Mouse (Mus musculus): ENCODE data around the gene Tardbp.
A peak's percentile ranks its signal among the peaks of the same experiment; 100 is the strongest.

Gene Tardbp

DNA sequence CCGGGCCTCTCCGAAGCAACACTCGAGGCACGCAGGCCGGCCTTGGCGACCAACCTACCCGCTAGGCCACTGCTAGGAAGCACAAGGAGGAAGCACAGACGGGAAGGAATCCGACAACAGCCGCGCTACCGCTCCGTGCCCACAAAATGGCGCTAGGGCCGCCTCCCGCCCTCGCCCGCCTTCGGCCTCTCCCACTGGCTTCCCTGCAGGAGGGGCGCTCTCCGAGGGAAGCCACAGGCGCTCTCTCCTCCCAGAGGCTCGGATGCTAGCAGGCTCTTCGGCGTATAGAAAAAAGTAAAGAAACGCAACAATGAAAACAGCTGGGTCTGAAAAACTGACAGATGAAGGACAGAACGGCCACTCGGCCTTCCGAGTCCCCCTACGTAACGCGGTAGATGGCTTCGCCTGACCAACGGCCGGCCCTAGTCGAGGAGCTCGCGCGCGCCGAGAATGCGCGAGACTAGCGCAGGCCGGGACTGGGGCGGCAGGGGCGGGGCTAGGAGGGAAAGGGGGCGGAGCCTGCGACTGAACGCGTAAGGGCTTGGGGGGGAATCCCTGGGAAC lies at the start of gene Tardbp:
Gene Tardbp (minus strand): TSS at position 397 of the 563 bp plus-strand sequence.
- peak; percentile 98 for DNase-seq

GRCm38 (mm10) chr4:148676188-148676960 lies 49.6 kb upstream of the Tardbp start:
- DNase-seq, result no peak

- DNase-seq, result peak; percentile 52 to 56
Observed at GRCm38 (mm10) chr4:148675043-148675442, 48.2 kb upstream of the Tardbp start.

- no peak for DNase-seq
Observed at GRCm38 (mm10) chr4:148671230-148671947, 44.6 kb upstream of the Tardbp start.

DNA sequence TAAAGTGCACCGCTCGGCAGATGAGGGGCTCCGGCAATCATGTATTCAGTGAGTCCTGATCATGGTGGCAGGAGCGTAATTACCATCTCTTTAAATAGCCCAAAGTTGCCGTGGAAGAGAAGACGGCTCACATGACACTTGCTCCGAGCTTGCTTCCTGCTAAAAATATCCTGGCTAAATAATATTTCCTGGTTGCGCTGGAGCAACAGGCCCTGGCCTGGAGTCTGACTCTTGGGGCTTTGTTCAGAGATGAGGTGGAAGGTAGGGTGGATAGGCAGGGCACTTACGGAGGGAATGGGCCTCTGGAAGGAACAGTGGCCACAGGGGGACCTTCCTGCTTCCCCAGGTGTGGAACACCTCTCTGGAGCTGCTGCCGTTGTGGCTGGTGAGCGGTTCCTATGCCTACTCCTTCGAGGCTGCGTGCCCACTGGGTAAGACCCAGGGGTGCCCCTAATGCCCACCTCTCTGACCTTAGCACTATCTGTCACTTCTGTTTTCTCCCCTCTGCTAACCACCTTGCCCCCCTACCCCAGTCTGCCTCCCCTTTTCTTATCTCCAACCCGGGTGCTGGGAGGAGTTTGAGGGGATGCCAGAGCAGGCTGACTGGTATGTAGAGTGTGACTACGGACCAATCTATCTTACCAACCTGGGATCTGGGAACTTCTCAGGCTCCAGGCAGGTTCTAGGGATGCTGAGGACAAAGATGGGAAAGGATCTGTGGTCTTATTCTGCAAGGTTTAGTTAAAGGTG lies 40.4 kb upstream of the Tardbp start:
- no peak for DNase-seq

DNA sequence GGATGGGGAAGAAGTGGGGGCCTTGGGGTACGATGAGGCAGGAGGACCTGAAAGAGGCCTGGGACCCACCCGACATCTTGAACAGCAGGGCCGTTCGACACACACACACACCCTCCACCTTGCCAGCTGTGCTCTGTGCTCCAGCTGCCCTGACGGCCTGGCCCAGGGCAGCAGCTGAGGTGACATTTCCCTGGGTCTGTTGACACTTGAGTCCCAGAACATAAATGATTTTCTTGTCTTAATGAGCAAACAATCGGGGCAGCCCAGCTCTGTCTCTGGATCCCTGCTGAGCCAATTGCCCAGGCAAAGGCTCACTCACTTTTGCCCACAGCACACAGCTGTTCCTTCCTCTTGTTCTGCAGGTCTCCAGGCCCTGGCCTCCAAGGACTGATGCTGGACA lies 37.2 kb upstream of the Tardbp start:
- no peak for DNase-seq

DNA sequence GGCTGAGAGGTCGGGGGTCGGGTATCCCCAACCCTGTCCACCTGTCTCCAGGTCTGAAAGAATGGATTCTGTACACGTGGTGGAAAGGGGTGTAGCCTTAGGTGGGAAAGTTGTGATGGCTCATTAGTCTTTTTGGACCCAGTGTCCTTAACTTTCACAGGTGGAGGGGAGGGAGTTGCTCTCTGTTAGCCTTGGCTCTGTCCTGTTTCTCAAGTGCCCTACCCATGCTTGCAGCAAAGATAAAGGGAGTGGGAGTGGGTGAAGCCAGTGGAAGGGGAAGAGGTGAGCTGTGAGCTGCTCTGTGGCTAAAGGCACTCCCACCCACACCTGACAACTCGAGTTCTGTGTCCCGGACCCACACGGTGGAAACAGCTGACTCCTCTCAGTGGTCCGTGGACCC lies 36.5 kb upstream of the Tardbp start:
- no peak for DNase-seq

DNA sequence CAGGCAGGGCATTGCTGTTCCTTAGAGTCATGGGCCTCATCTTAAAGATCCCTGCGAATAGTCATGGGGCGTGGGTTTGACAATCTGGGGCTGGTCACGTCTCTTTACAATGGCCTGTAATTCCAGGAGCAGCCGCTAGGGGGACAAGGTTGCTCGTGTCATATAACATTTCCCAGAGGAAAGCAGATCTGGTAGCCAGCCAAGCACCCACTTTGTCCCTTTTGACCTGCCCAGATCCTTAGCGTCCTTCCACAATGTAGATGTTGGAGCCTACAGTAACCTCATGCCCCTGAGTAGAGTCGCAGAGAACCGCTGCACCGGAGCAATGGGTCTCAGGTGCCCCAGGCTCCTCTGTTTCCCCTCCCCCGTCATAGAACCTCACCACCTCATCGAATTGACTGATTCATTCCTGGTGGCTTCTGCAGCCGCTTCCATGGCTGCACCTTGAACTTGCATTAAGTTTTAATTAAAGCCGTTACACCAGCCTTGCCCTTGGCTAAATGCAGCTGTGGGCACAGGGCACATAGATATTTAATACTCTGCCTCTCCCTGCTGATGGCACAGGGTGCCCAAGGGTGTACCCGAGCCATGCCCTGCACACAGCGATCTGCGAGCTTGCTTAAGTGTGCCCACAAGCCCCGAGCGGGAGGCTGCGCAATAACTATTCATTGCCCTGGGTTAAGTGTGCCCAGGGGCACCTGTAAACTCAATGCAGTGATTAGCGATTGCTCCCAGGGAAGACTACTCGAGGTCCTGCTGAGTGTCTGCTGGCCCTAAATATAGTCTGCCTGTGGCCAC lies 35.5 kb upstream of the Tardbp start:
- DNase-seq, result peak; percentile 80 to 82

GRCm38 (mm10) chr4:148660174-148660573 lies 33.4 kb upstream of the Tardbp start:
- no peak for DNase-seq

- DNase-seq, result no peak
Observed at GRCm38 (mm10) chr4:148657776-148658175, 31.0 kb upstream of the Tardbp start.

GRCm38 (mm10) chr4:148656691-148657258 lies 30.0 kb upstream of the Tardbp start:
- no peak for DNase-seq

DNA sequence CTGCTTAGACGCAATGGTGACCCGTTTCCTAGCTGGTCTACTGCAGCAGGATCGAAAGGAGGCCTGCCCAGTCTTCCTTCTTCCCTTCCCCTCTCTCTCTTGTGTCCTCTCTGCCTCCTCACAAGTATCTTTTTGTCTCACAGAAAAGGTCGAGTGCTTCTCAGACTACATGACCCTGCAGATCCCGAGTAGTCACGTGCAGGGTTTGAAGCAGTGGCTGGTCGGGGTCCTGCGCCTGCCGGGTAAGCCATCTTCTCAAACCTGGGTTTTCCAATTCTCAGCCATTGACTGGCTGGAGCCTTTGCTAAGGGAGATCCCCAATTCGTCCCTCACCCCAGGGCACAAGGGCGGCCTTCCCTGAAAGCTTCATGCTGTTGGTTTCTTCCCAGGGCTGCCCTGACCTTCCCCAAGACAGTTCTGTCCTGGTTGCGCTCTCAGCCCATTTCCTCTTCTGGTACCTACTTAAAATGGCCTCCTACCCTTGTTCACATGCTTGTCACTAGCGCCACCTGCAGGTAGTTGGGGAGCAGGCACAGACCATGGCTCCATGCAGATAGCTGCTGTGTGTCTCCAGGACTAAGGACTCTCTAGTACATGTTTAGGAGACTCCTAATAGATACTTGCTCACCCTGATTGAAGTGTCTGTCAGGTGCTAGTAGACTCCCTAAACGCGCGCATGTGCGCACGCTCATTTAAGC lies 28.0 kb upstream of the Tardbp start:
- peak; percentile 13 to 28 for DNase-seq

DNA sequence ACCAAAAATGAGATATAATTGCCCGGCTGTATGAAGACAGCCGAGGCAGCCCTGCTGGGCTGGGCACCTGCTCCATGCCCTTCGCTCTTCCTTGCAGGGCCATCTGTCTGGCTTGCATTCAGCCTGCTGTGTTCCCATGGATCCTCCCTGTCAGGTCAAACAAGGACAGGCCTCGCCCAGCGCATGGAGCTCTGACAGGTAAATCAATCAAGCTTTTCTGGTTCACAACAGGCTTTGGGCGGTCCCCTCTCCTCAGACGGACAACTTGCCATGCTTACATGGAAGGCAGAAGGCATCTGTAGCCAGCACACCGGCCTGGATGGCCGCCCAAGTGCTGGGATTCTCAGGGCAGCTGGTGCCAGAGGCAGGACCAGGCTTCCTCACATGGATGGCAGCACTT lies 24.2 kb upstream of the Tardbp start:
- no peak for DNase-seq

DNA sequence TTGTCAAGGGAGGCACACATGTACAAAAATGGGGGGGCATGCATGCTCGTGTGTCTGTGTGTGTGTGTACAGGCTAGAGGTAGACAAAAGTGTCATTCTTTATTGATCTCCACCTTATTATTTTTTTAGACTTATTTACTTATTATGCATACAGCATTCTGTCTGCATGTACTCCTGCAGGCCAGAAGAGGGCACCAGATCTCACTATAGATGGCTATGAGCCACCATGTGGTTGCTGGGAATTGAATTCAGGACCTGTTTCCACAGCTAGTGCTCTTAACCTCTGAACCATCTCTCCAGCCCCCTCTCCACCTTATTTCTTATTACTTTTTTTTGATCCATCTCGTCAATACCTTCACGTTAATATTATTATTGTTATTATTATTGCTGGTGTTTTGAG lies 22.5 kb upstream of the Tardbp start:
- peak in 1 of 2 experiments; percentile 12 for DNase-seq

GRCm38 (mm10) chr4:148646616-148647015 lies 19.8 kb upstream of the Tardbp start:
- no peak for DNase-seq

DNA sequence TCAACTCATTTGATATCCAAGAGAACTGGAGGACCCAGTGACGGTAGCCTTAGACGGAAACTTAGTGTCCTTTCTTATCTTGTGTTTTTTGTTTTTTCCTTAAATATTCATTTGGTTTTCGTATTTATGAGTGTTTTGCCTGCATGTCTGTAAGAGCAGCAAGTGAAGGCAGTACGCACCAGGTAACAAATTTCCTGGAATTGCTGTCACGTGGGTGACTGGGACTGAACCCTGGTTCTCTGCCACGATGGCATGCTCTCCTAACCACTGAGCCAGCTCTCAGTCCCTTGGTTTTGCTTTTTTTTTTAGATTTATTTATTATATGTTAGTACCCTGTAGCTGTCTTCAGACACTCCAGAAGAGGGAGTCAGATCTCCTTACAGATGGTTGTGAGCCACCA lies 18.1 kb upstream of the Tardbp start:
- no peak for DNase-seq

DNA sequence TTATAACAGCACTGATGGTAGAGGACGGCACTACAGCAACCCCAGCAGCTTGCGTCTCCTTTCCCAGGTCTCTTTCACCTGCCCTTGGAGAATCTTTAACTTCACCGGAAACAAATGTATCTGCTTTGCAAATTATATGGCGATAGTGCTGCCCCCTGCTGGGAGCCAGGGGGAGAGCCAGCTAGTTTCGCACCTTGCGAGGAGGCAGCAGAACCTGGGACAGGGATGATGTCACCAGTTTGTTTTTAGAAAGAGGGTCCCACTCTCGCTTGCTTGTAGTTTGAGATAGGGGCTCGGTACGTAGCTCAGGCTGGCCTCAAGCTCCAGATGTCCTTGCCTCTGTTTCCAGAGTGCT lies 17.3 kb upstream of the Tardbp start:
- peak; percentile 84 to 87 for DNase-seq

GRCm38 (mm10) chr4:148643291-148644156 lies 16.7 kb upstream of the Tardbp start, which contains the start of gene Gm572:
Gm572 (plus strand) TSS chr4:148643317.
- no peak for DNase-seq

DNA sequence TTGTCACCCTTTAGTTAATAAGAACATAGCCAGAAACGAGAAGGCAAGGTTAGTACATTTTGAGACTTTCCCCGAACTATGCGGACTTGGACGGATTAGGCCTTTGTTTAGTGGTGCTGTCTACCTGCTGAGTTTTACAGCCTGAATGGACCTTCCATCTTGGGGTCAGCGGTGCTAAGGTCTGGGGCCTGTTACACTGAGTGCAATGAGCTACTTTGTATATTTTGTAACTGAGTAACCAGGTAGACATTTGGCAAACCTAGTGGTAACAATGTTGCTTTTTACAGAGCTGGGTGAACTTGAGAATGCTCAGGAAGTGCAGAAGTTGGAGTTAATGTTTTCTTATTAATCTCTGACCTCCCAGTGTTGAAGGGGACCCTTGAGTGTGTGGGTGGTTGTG lies 14.3 kb upstream of the Tardbp start:
- no peak for DNase-seq

- DNase-seq, result no peak
Observed at GRCm38 (mm10) chr4:148639455-148639854, 12.6 kb upstream of the Tardbp start.
